Mouse (Mus musculus): ENCODE measurements at regions not wholly inside any gene's neighbourhood (a gene's known extent, or its start where the extent isn't known, plus 50 kb on each side); places are given as distances from the start of the nearest gene placed in this dataset.

- TF ChIP-seq CTCF (IDR thresholded peaks at IDR 0.05; ENCODE audit: low read depth) (no peak), EP300 (optimal IDR thresholded peaks at IDR 0.05) (no peak)
Measured at GRCm38 (mm10) chr14:87754744-87755143, 338.3 kb downstream of the Tdrd3 start.

All from stomach, postnatal 0 days (tissue).